Mouse (Mus musculus) forebrain, embryonic 11.5 days (tissue): ENCODE measurements around the gene Cerk. TPM values are rescaled to one million over a fixed set of nuclear protein-coding genes. Genes with fewer than 3 reads are reported as not detected.
A peak's percentile ranks its signal among the peaks of the same experiment; 100 is the strongest.
"Not testable (repeated sequence)": the region's sequence is repeated elsewhere in the genome, so short reads cannot be mapped to it uniquely, and the experiment has no call there.

Experiments
- ATAC-seq: fragments of 200-750 bp; cut with Nextera tagmentation; replicated peaks from 2 replicates; pipeline ENCODE4 v1.8.0; 2017; ENCODE audit warnings: moderate TSS enrichment; ENCODE audit not compliant: low FRiP score
- DNase-seq: peaks from one replicate; pipeline ENCODE4 v3.0.0-alpha.2; 2017; ENCODE audit warnings: low spot score
- H3K27ac ChIP-seq: fragments of 300-500 bp; sonication (generic); 2 replicates; pipeline ENCODE4 v1.5.1; 2014; ENCODE audit warnings: low read depth, low read length
- H3K27me3 ChIP-seq: fragments of 300-500 bp; sonication (generic); 2 replicates; pipeline ENCODE4 v1.6.1; 2014; ENCODE audit warnings: mild to moderate bottlenecking, low read length, mixed read lengths; ENCODE audit not compliant: control insufficient read depth, insufficient read depth
- H3K36me3 ChIP-seq: fragments of 300-500 bp; sonication (generic); 2 replicates; pipeline ENCODE4 v1.6.1; 2014; ENCODE audit warnings: mild to moderate bottlenecking, low read length, moderate library complexity, mixed read lengths; ENCODE audit not compliant: control insufficient read depth, insufficient read depth
- H3K4me1 ChIP-seq: fragments of 300-500 bp; sonication (generic); replicated peaks from 2 replicates; pipeline ENCODE4 v1.6.1; 2014; ENCODE audit warnings: low read length, mixed read lengths; ENCODE audit not compliant: control insufficient read depth, insufficient read depth
- H3K4me2 ChIP-seq: fragments of 300-500 bp; sonication (generic); 2 replicates; pipeline ENCODE4 v1.6.1; 2014; ENCODE audit warnings: low read depth, mild to moderate bottlenecking, low read length, moderate library complexity, mixed read lengths; ENCODE audit not compliant: severe bottlenecking
- H3K4me3 ChIP-seq: fragments of 300-500 bp; sonication (generic); 2 replicates; pipeline ENCODE4 v1.5.1; 2014; ENCODE audit warnings: low read depth, low read length
- H3K9ac ChIP-seq: fragments of 300-500 bp; sonication (generic); 2 replicates; pipeline ENCODE4 v1.6.1; 2014; ENCODE audit warnings: low read length
- H3K9me3 ChIP-seq: fragments of 300-500 bp; sonication (generic); 2 replicates; pipeline ENCODE4 v1.6.1; 2016; ENCODE audit warnings: low read length, mixed read lengths; ENCODE audit not compliant: control insufficient read depth
- WGBS: fragments of 180-500 bp; shearing (Covaris S2); extraction: QIAGEN DNeasy Blood & Tissue Kit; methylation state at CpG from one replicate; pipeline ENCODE4 v1.1.7; 2014; 5-methylcytosine and 5-hydroxymethylcytosine counted together
- polyA plus RNA-seq: library from polyadenylated mRNA; unstranded; fragments of >200 nt; fragmentation: Nextera tagmentation; extraction: Ambion mirVana; gene quantifications from 2 replicates; pipeline ENCODE4 v1.2.1, GENCODE M21; 2014

Cerk gene
- polyA plus RNA-seq, 1 experiment from 2014 or later = 17.4 TPM

GRCm38 (mm10) chr15:86214549-86215201, 28.7 kb upstream of the Cerk start:
- peak overlapping the region; percentile 85 for H3K4me3 ChIP-seq
- peaks cover 11% of the 10 kb centered on the region for H3K4me1 ChIP-seq
- no peaks in the 10 kb centered on the region for H3K27me3 ChIP-seq
- 14% methylated on average over 25 of the region's 25 CpGs for WGBS
- ATAC-seq (peak; percentile 63), DNase-seq (no peak)
- H3K27ac ChIP-seq = 0 out of 2 replicates have a peak overlapping the region, but pooled peaks have one; percentile 46
- H3K9ac ChIP-seq = peak overlapping the region; percentile 90
- H3K36me3 ChIP-seq = no peaks in the 10 kb centered on the region
- peak overlapping the region; percentile 98 for H3K4me2 ChIP-seq
- H3K9me3 ChIP-seq = no peaks in the 10 kb centered on the region

- Histone ChIP-seq H3K9ac (peak within 1 kb of the TSS; percentile 90), H3K4me1 (peaks cover 11% of the 10 kb centered on the region), H3K9me3 (no peaks in the 10 kb centered on the region), H3K4me2 (peak within 1 kb of the TSS; percentile 98), H3K27ac (peak within 1 kb of the TSS; percentile 71; the same call in 1 of the 2 replicates), H3K36me3 (no peaks in the 10 kb centered on the region), H3K27me3 (no peaks in the 10 kb centered on the region), H3K4me3 (peak within 1 kb of the TSS; percentile 85)
- under 1% methylated on average over 64 of the region's 64 CpGs for WGBS
- DNase-seq (peak; percentile 95), ATAC-seq (peak; percentile 95)
Observed at GRCm38 (mm10) chr15:86213753-86214548, 28.0 kb upstream of the Cerk start, which contains the start of gene Tbc1d22a. Gene Tbc1d22a, plus strand, starts transcription at chr15:86214459.

- H3K9ac ChIP-seq, H3K36me3 ChIP-seq, H3K27me3 ChIP-seq, H3K27ac ChIP-seq, H3K4me3 ChIP-seq, ATAC-seq, H3K4me2 ChIP-seq, DNase-seq, H3K9me3 ChIP-seq: not testable (repeated sequence)
- peaks cover 11% of the 10 kb centered on the region for H3K4me1 ChIP-seq
- WGBS = 96% methylated on average over 5 of the region's 5 CpGs
Observed at GRCm38 (mm10) chr15:86212193-86212592, 26.3 kb upstream of the Cerk start.

GRCm38 (mm10) chr15:86206385-86206784, 20.4 kb upstream of the Cerk start:
- Histone ChIP-seq H3K4me2 (no peak overlapping the region), H3K27me3 (no peaks in the 10 kb centered on the region), H3K36me3 (no peaks in the 10 kb centered on the region), H3K4me1 (no peaks in the 10 kb centered on the region), H3K9me3 (no peaks in the 10 kb centered on the region), H3K27ac (no peak overlapping the region), H3K4me3 (no peak overlapping the region), H3K9ac (no peak overlapping the region)
- WGBS = 71% methylated on average over 4 of the region's 4 CpGs
- ATAC-seq = no peak
- DNase-seq = no peak

GRCm38 (mm10) chr15:86205300-86205699, 19.4 kb upstream of the Cerk start:
- Histone ChIP-seq H3K4me3 (no peak overlapping the region), H3K9me3 (no peaks in the 10 kb centered on the region), H3K9ac (no peak overlapping the region), H3K36me3 (no peaks in the 10 kb centered on the region), H3K4me1 (no peaks in the 10 kb centered on the region), H3K27me3 (no peaks in the 10 kb centered on the region), H3K4me2 (no peak overlapping the region), H3K27ac (no peak overlapping the region)
- 59% methylated on average over 2 of the region's 2 CpGs for WGBS
- DNase-seq = peak; percentile 67
- no peak for ATAC-seq

- no peaks in the 10 kb centered on the region for H3K36me3 ChIP-seq
- no peak overlapping the region for H3K4me3 ChIP-seq
- DNase-seq (no peak), ATAC-seq (no peak)
- no peaks in the 10 kb centered on the region for H3K9me3 ChIP-seq
- no peaks in the 10 kb centered on the region for H3K27me3 ChIP-seq
- no peak overlapping the region for H3K27ac ChIP-seq
- no peak overlapping the region for H3K4me2 ChIP-seq
- no peaks in the 10 kb centered on the region for H3K4me1 ChIP-seq
- WGBS = 43% methylated on average over 7 of the region's 7 CpGs
- no peak overlapping the region for H3K9ac ChIP-seq
Observed at GRCm38 (mm10) chr15:86203942-86204561, 18.1 kb upstream of the Cerk start.

GRCm38 (mm10) chr15:86203292-86203793, 17.4 kb upstream of the Cerk start:
- H3K27ac ChIP-seq = no peak overlapping the region
- H3K4me2 ChIP-seq = no peak overlapping the region
- DNase-seq (no peak), ATAC-seq (no peak)
- no peak overlapping the region for H3K9ac ChIP-seq
- no peaks in the 10 kb centered on the region for H3K36me3 ChIP-seq
- H3K9me3 ChIP-seq = no peaks in the 10 kb centered on the region
- WGBS = 82% methylated on average over 7 of the region's 7 CpGs
- no peaks in the 10 kb centered on the region for H3K27me3 ChIP-seq
- no peak overlapping the region for H3K4me3 ChIP-seq
- H3K4me1 ChIP-seq = no peaks in the 10 kb centered on the region

- 64% methylated on average over 6 of the region's 6 CpGs for WGBS
- Histone ChIP-seq H3K4me2 (no peak overlapping the region), H3K36me3 (no peaks in the 10 kb centered on the region), H3K9me3 (no peaks in the 10 kb centered on the region), H3K9ac (no peak overlapping the region), H3K27ac (no peak overlapping the region), H3K4me1 (no peaks in the 10 kb centered on the region), H3K4me3 (no peak overlapping the region), H3K27me3 (no peaks in the 10 kb centered on the region)
- no peak for DNase-seq
- no peak for ATAC-seq
Observed at GRCm38 (mm10) chr15:86202640-86203039, 16.7 kb upstream of the Cerk start.
